Mouse (Mus musculus) Patski (cell line): ENCODE measurements around the gene Mrps5. TPM values are rescaled to one million over a fixed set of nuclear protein-coding genes. Genes with fewer than 3 reads are reported as not detected.

ENCODE experiments used
- ATAC-seq: fragments of 100-300 bp; one replicate; pipeline ENCODE4 v1.8.0; 2021
- CTCF ChIA-PET: fragments of 350-600 bp; sonication (Branson Sonifier 250); formaldehyde crosslinking; loops from one replicate; lab custom pipeline; 2022; ENCODE audit warnings: inconsistent platforms; lab: Charles Lee
- POLR2A ChIA-PET: fragments of 350-600 bp; sonication (Branson Sonifier 250); formaldehyde crosslinking; loops from one replicate; lab custom pipeline; 2022; ENCODE audit warnings: antibody characterized with exemption, inconsistent platforms; lab: Charles Lee
- DNase-seq: peaks from one replicate; pipeline ENCODE4 v3.0.0-alpha.2; 2011; ENCODE audit warnings: low read depth, low spot score
- H3K27me3 ChIP-seq: fragments of 371-371 bp; one replicate; pipeline ENCODE4 v1.5.1; 2021
- CTCF ChIP-seq: fragments of 100-300 bp; IDR thresholded peaks from one replicate; pipeline ENCODE4 v1.5.1; 2021
- in situ Hi-C: fragments of 300-500 bp; cut with MboI; formaldehyde crosslinking; loops from 3 replicates; pipeline ENCODE4 v1.11.1; 2018; ENCODE audit warnings: low pct_unique_long_range_greater_than_20kb, mixed read lengths
- polyA plus RNA-seq: library from polyadenylated mRNA; unstranded; gene quantifications from one replicate; pipeline ENCODE4 v1.2.3, GENCODE M21; 2021

The Mrps5 gene
- polyA plus RNA-seq, 1 experiment from 2014 or later: 87.4 TPM

- DNase-seq (no peak), ATAC-seq (no peak)
- CTCF ChIA-PET: interaction anchor here (1.5 to 3.0 kb wide), 2 partner anchors 37 to 75 kb away, joined by 4 to 12 read pairs; no protein-coding TSS in a partner anchor
- TF ChIP-seq CTCF: no peak
- POLR2A ChIA-PET: no interaction called here
- H3K27me3 ChIP-seq: no peaks in the 10 kb centered on the region
- in situ Hi-C loops: loop anchor here (5.0 kb wide), 1 partner anchor 73 kb away; no protein-coding TSS in a partner anchor
Observed at GRCm38 (mm10) chr2:127608986-127609385, 22.0 kb downstream of the Mrps5 start.

GRCm38 (mm10) chr2:127611386-127611785 lies 24.4 kb downstream of the Mrps5 start:
- ChIA-PET POLR2A (no interaction called here), CTCF (no interaction called here)
- ATAC-seq: no peak

GRCm38 (mm10) chr2:127612288-127612687 lies 25.3 kb downstream of the Mrps5 start:
- POLR2A ChIA-PET: no interaction called here
- CTCF ChIA-PET: interaction anchor here (1.0 kb wide), 1 partner anchor 72 kb away, joined by 4 read pairs; no protein-coding TSS in a partner anchor
- in situ Hi-C loops: no loop called here
- ATAC-seq (no peak), DNase-seq (no peak)
- H3K27me3 ChIP-seq: no peaks in the 10 kb centered on the region
- no peak for TF ChIP-seq CTCF

More at GRCm38 (mm10) chr2:127611386-127611785, 24.4 kb downstream of the Mrps5 start:
- DNase-seq: no peak
- H3K27me3 ChIP-seq: no peaks in the 10 kb centered on the region
- in situ Hi-C loops: no loop called here
- TF ChIP-seq CTCF: no peak

- DNase-seq (no peak), ATAC-seq (no peak)
- ChIA-PET POLR2A (no interaction called here), CTCF (interaction anchor here (2.1 kb wide), 1 partner anchor 12 kb away, joined by 7 read pairs; no protein-coding TSS in a partner anchor)
- no peak for TF ChIP-seq CTCF
- in situ Hi-C loops: no loop called here
- no peaks in the 10 kb centered on the region for H3K27me3 ChIP-seq
Observed at GRCm38 (mm10) chr2:127619311-127619710, 32.3 kb downstream of the Mrps5 start.

GRCm38 (mm10) chr2:127622065-127622464 lies 35.0 kb downstream of the Mrps5 start:
- CTCF ChIA-PET: no interaction called here
- no peak for TF ChIP-seq CTCF
- POLR2A ChIA-PET: no interaction called here
- in situ Hi-C loops: no loop called here
- DNase-seq (no peak), ATAC-seq (no peak)
- H3K27me3 ChIP-seq: no peaks in the 10 kb centered on the region

- ATAC-seq (no peak), DNase-seq (no peak)
- ChIA-PET CTCF (no interaction called here), POLR2A (no interaction called here)
- in situ Hi-C loops: no loop called here
- H3K27me3 ChIP-seq: no peaks in the 10 kb centered on the region
- TF ChIP-seq CTCF: no peak
Observed at GRCm38 (mm10) chr2:127624786-127625185, 37.8 kb downstream of the Mrps5 start.

GRCm38 (mm10) chr2:127625659-127626058 lies 38.6 kb downstream of the Mrps5 start:
- H3K27me3 ChIP-seq: no peaks in the 10 kb centered on the region
- POLR2A ChIA-PET: no interaction called here
- in situ Hi-C loops: no loop called here
- DNase-seq: no peak
- CTCF ChIA-PET: no interaction called here
- TF ChIP-seq CTCF: no peak
- peak; percentile 73 for ATAC-seq

GRCm38 (mm10) chr2:127627354-127627753 lies 40.3 kb downstream of the Mrps5 start:
- CTCF ChIA-PET: no interaction called here
- no peak for DNase-seq
- TF ChIP-seq CTCF: no peak

GRCm38 (mm10) chr2:127627990-127628570 lies 41.1 kb downstream of the Mrps5 start:
- in situ Hi-C loops: no loop called here
- no peak for DNase-seq
- POLR2A ChIA-PET: no interaction called here
- TF ChIP-seq CTCF: no peak
- H3K27me3 ChIP-seq: no peaks in the 10 kb centered on the region
- CTCF ChIA-PET: no interaction called here
- ATAC-seq: no peak

More at GRCm38 (mm10) chr2:127627354-127627753, 40.3 kb downstream of the Mrps5 start:
- H3K27me3 ChIP-seq: no peaks in the 10 kb centered on the region
- in situ Hi-C loops: no loop called here
- POLR2A ChIA-PET: no interaction called here
- no peak for ATAC-seq

GRCm38 (mm10) chr2:127632601-127633000 lies 45.6 kb downstream of the Mrps5 start:
- no peaks in the 10 kb centered on the region for H3K27me3 ChIP-seq
- POLR2A ChIA-PET: no interaction called here
- CTCF ChIA-PET: no interaction called here
- DNase-seq (no peak), ATAC-seq (no peak)
- TF ChIP-seq CTCF: no peak
- in situ Hi-C loops: no loop called here

GRCm38 (mm10) chr2:127635581-127635980 lies 48.6 kb downstream of the Mrps5 start:
- ATAC-seq: no peak
- no peak for DNase-seq
- ChIA-PET POLR2A (no interaction called here), CTCF (interaction anchor here (1.7 kb wide), 1 partner anchor 10 kb away, joined by 4 read pairs; no protein-coding TSS in a partner anchor)
- no peaks in the 10 kb centered on the region for H3K27me3 ChIP-seq
- TF ChIP-seq CTCF: no peak
- in situ Hi-C loops: no loop called here

GRCm38 (mm10) chr2:127638973-127639372 lies 52.0 kb downstream of the Mrps5 start:
- ATAC-seq: no peak
- CTCF ChIA-PET: no interaction called here
- in situ Hi-C loops: no loop called here
- no peaks in the 10 kb centered on the region for H3K27me3 ChIP-seq
- TF ChIP-seq CTCF: no peak
- DNase-seq: no peak
- POLR2A ChIA-PET: no interaction called here
